Mouse (Mus musculus) cerebellum, postnatal 4 days (tissue): ENCODE measurements around the gene Cog2.

Experiments used
- DNase-seq, 2 experiments: peaks; one replicate each; pipeline ENCODE4 v3.0.0; 2022; ENCODE audit warnings: low spot score in 2 of 2, mixed read lengths in 1 of 2

The Cog2 gene

GRCm38 (mm10) chr8:124569593-124569992 lies 49.0 kb downstream of the Cog2 start, which contains the start of gene Agt:
Gene Agt, minus strand, starts transcription at chr8:124569706.
- peak in 1 of 2 experiments; percentile 50 for DNase-seq

DNA sequence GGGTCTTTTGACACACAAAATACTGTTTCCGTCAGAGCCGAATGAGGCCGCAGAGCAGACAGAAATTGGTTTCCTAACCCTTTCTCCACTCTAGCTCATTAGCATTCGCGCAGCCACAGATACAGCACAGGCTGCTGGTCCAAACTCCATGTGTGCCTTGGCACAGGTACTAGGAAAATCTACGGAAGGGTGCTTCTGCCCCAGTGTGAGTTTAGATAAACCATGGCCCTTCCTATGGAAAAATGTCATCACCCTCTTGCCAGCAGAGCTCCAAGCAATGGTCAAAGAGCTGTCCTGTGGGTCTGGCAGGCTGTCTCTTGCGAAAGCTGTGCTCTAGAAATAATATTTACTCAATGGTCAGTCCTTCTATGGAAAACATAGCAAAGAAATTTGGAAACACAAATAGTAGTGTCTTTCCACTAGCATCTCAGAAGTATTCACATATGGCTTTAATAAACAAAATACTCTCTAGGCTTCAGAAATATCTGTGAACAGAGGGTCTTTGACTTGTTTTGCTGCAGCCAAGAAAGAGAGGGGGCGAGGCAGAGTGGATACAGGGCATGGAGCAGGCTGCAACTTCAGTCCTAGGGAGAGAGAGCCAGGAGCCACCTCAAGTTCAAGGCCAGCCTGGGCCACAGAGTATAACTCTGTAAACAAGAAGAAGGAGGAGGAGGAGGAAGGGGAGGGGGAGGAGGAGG lies 51.3 kb downstream of the Cog2 start:
- no peak for DNase-seq

DNA sequence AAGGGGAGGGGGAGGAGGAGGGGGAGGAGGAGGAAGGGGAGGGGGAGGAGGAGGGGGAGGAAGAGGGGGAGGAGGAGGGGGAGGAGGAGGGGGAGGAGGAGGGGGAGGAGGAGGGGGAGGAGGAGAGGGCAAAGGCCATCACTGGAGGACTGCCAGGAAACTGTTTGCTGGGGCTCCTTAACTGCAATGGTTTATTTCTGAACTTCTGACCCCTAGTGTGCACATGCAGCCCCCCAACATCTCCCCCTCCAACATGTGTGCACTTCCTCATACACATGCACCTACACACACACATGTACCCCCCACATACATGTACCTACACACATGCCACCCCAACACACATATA lies 51.8 kb downstream of the Cog2 start:
- no peak for DNase-seq

DNA sequence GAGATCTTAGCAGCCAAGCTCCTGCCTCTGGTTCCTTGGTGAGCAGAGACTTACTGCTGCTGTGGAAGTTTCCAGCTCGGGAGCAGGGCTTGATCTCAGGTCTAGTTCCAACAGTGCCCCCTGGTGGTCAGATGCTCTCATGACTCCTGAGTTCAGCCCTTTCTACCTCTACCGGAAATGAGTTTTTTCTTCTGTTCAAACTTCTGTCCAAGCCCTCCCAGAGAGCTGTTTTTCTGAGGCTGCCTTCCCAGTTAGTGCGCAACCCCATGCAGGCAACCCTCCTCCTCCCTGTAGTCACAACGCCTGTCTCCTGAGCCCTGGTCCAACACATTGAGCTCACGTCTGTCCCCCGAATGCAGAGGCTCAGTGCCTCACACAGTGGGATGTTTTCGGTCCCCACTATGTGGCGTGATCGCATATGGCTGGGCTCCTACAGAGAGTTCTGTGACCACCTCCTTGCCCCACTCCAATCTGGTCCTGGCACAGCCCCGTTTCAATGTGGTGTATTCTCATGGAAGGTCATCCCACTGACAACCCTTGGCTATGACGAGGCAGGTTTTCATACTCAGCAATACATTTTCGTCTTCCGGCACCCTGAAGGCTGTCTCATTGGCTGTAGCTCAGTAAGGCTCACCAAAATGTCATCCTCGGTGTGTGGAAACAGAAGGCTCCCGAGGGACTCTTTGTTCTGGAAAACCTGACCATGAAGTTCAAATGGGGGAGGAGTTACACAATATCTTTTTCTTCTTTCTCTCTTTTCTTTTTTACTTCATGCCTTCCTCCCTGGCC lies 53.2 kb downstream of the Cog2 start:
- peak; percentile 92 to 93 for DNase-seq

DNA sequence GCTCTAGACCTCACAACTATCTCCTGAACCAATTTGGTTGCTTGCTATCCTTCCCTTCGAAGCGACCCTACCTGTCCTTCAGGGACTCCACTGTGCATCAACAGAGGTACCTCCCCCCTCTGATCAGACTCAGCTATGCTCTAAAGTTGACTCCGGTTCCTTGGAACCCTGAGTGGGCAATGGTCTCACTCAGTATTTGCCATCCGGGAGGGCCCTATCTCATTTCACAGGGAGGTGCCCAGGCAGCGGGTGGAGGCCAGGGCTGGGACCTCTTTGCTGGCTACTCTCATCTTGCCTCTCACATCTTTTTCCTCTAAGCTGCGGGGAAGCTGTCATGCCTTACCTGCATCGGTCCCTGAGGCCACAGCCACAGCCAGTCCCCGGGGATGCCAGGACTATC lies 55.2 kb downstream of the Cog2 start, which contains the start of gene Capn9:
Gene Capn9, plus strand, starts transcription at position 301 of the 400 bp plus-strand sequence.
- no peak for DNase-seq

DNA sequence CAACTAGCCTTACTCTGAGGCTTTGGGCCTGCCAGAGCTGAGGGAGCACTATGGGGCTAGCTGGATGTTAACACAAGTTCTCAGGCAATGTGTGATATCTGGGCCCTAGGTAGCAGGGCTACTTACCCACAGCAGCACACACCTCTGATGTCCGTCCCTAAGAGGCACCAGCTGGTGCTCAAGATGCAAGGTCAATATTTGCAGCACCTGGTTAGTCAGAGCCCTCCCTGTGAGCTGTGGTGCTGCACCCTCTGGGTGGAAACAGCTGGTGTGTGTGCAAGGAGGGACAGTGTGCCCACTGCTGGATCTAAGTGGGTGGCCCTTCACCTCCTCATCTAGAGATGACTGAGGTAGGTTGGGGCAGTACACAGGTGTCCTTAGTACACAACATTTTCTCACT lies 56.2 kb downstream of the Cog2 start:
- no peak for DNase-seq

- DNase-seq, result peak in 1 of 2 experiments; percentile 25
These were observed 65.3 kb downstream of the Cog2 start for GRCm38 (mm10) chr8:124585718-124586425.

DNA sequence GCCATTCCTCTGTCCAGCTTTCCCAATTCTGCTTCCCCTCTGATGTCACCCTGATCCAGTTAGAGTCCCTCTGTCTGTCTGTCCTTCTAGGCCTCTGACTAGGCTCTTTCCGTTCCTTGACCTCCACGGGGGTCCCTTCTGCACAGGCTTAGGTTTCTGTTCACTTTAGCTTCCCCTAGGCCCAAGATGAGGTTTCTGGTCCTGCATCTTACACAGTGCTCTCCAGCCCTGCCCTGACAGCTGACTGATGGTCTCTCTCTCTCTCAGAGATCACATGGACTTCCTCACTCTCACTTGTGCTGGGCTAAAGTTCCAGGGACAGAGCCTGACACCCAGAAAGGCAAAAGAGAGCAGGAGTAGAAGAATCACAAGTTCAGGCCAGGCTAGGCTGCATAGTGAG lies 66.0 kb downstream of the Cog2 start:
- DNase-seq, result no peak

- DNase-seq, result no peak
These were observed 68.8 kb downstream of the Cog2 start for GRCm38 (mm10) chr8:124589393-124589792.
